Mouse (Mus musculus) limb, embryonic 14.5 days (tissue): ENCODE measurements around the gene Gm1993. TPM values are rescaled to one million over a fixed set of nuclear protein-coding genes. Genes with fewer than 3 reads are reported as not detected.
"Not testable (repeated sequence)": the region's sequence is repeated elsewhere in the genome, so short reads cannot be mapped to it uniquely, and the experiment has no call there.

ENCODE experiments used
- ATAC-seq: fragments of 200-750 bp; cut with Nextera tagmentation; 2 replicates; pipeline ENCODE4 v1.8.0; 2017; ENCODE audit warnings: low read depth, moderate number of reproducible peaks, moderate TSS enrichment; ENCODE audit not compliant: low FRiP score
- DNase-seq: peaks from one replicate; pipeline ENCODE4 v3.0.0-alpha.2; 2015; ENCODE audit warnings: low spot score
- H3K27ac ChIP-seq: fragments of 300-500 bp; sonication (generic); replicated peaks from 2 replicates; pipeline ENCODE4 v1.5.1; 2014; ENCODE audit warnings: low read depth, mild to moderate bottlenecking, low read length, moderate library complexity, mixed read lengths
- H3K27me3 ChIP-seq: fragments of 300-500 bp; sonication (generic); 2 replicates; pipeline ENCODE4 v1.6.1; 2014; ENCODE audit warnings: low read length, mixed read lengths; ENCODE audit not compliant: control insufficient read depth, insufficient read depth
- H3K36me3 ChIP-seq: fragments of 300-500 bp; sonication (generic); 2 replicates; pipeline ENCODE4 v1.6.1; 2014; ENCODE audit warnings: mild to moderate bottlenecking, low read length, moderate library complexity, mixed read lengths; ENCODE audit not compliant: control insufficient read depth, insufficient read depth
- H3K4me1 ChIP-seq: fragments of 300-500 bp; sonication (generic); 2 replicates; pipeline ENCODE4 v1.6.1; 2014; ENCODE audit warnings: antibody characterized with exemption, low read length, mixed read lengths; ENCODE audit not compliant: control insufficient read depth, insufficient read depth
- H3K4me2 ChIP-seq: fragments of 300-500 bp; sonication (generic); replicated peaks from 2 replicates; pipeline ENCODE4 v1.6.1; 2014; ENCODE audit warnings: low read depth, mild to moderate bottlenecking, low read length, moderate library complexity; ENCODE audit not compliant: severe bottlenecking
- H3K4me3 ChIP-seq: fragments of 300-500 bp; sonication (generic); replicated peaks from 2 replicates; pipeline ENCODE4 v1.5.1; 2014; ENCODE audit warnings: low read length
- H3K9ac ChIP-seq: fragments of 300-500 bp; sonication (generic); 2 replicates; pipeline ENCODE4 v1.6.1; 2014; ENCODE audit warnings: mild to moderate bottlenecking, low read depth, low read length, moderate library complexity; ENCODE audit not compliant: severe bottlenecking
- H3K9me3 ChIP-seq: fragments of 300-500 bp; sonication (generic); 2 replicates; pipeline ENCODE4 v1.6.1; 2016; ENCODE audit warnings: low read length; ENCODE audit not compliant: control insufficient read depth
- WGBS: fragments of 180-500 bp; shearing (Covaris S2); extraction: QIAGEN DNeasy Blood & Tissue Kit; methylation state at CpG from one replicate; pipeline ENCODE4 v1.1.7; 2014; 5-methylcytosine and 5-hydroxymethylcytosine counted together
- polyA plus RNA-seq, 2 experiments: library from polyadenylated mRNA; depleted of rRNA in 1 of 2; stranded (reverse) in 1 of 2; unstranded in 1 of 2; fragments of >200 nt; fragmentation: Nextera tagmentation in 1 of 2; extraction: Ambion mirVana in 1 of 2; gene quantifications; 2 replicates each; pipeline versions ENCODE4 v1.2.1 to v1.2.3; 2012 to 2014

Gm1993 gene
- polyA plus RNA-seq (2012; rRNA removed): not detected in 2 replicates
- polyA plus RNA-seq (2014; fragmentation: Nextera tagmentation; extraction: Ambion mirVana): not detected in 2 replicates

DNA sequence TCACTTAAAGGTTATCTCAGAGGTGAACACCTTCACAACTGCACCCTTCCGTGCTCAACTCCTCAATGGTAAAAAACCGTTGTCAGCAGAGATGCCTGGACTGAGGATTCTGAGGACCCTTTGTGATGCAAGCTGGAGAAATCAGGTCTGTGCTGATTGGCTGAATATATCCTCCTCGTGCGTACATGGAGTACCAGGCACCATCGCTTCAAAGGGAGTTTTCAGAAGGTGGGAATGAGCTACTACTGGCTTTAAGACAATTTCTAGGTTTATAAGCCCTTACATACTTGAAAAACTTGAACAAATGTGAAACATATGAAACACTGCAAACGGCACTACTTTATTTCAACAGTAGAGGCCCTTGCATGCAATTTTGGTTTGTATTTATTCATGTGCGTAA, at the start of gene Gm1993:
Gm1993 (minus strand) TSS at position 101 of the 400 bp plus-strand sequence.
- H3K9me3 ChIP-seq, DNase-seq, H3K36me3 ChIP-seq, H3K4me2 ChIP-seq, H3K4me1 ChIP-seq, ATAC-seq, H3K4me3 ChIP-seq, H3K27ac ChIP-seq, H3K9ac ChIP-seq, H3K27me3 ChIP-seq: not testable (repeated sequence)
- 87% methylated on average over 7 of the region's 7 CpGs for WGBS
